Mouse (Mus musculus): ENCODE measurements around the gene Krt34. TPM values are rescaled to one million over a fixed set of nuclear protein-coding genes. Genes with fewer than 3 reads are reported as not detected.

Gene Krt34
- total RNA-seq, 2 experiments from 2014 or later, result not detected

DNA sequence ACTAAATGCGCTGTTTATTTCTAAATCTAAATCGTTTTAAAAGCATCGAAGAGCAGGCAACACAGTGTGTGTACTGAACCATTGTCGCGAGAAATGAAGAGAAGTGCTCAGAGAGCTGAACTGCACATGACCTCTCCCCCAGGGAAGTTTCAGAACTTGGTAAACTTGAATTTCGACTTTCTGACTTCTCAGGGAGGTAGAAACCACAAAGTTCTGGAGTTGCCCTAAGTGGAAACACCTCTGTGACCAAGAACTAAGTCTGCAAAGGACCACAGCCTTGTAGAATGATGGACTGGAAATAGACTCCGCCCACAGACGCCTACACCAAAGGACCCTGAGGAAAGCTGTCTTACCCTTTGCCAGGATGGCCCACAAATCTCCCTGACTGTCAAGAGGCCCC, 35.4 kb downstream of the Krt34 start:
- intact Hi-C loops (cut with DNase I), result loop anchor here (2.0 kb wide), 1 partner anchor 541 kb away; no protein-coding TSS in a partner anchor

DNA sequence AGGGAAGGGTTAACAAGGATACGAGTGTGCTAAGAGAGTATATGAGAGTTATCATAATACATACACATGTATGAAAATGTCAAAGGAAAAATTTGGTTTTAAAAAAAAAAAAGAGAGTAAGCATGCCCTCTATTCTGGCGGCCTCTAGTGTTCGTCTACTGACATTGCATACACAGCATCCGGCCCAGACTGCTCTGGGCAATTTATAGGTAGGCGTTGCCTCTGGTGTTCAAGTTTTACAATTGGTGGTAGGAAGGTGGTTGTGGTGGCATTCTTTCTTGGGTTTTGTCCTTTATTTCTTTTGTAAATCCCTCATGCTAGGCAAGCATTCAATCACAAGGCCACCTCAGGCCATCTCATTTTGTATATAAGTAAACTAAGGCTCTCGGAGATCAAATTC, 36.5 kb downstream of the Krt34 start:
- DNase-seq, result peak; percentile 35 to 69

More for the DNA sequence above, 35.4 kb downstream of the Krt34 start:
- DNase-seq, result no peak

DNA sequence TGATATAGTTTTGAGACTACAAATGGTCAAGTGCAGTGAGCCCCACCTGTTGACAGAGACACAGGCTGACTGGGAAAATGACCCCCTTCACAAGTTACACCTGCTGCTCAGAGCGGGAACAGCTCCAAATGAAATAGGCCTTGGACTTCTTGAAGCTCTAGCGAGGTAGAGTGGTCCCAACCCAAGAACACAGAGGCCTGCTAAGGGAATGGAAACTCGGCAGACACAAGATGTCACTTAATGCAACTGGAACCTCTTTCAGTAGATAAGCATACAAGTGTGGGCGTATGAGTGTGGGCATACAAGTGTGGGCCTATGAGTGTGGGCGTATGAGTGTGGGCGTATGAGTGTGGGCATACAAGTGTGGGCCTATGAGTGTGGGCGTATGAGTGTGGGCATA, 42.3 kb downstream of the Krt34 start:
- intact Hi-C loops (cut with DNase I), result no loop called here
- no peak for DNase-seq

More for the DNA sequence above, 36.5 kb downstream of the Krt34 start:
- intact Hi-C loops (cut with DNase I), result loop anchor here (2.0 kb wide), 1 partner anchor 540 kb away; no protein-coding TSS in a partner anchor

DNA sequence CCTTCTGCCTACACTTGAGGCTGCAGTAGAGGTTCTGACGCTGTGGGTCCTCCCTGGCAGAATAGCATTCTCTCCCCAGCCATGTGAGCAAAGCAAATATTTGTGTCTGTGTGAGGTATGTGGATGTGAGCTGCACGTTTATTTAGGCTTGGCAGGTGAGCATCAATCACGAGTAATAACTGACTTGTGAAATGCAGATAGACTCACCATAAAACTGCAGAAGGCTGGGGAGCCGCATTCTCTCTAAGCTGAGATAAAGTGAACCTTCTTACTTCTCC, 47.0 kb downstream of the Krt34 start:
- intact Hi-C loops (cut with DNase I), result no loop called here
- no peak for DNase-seq

DNA sequence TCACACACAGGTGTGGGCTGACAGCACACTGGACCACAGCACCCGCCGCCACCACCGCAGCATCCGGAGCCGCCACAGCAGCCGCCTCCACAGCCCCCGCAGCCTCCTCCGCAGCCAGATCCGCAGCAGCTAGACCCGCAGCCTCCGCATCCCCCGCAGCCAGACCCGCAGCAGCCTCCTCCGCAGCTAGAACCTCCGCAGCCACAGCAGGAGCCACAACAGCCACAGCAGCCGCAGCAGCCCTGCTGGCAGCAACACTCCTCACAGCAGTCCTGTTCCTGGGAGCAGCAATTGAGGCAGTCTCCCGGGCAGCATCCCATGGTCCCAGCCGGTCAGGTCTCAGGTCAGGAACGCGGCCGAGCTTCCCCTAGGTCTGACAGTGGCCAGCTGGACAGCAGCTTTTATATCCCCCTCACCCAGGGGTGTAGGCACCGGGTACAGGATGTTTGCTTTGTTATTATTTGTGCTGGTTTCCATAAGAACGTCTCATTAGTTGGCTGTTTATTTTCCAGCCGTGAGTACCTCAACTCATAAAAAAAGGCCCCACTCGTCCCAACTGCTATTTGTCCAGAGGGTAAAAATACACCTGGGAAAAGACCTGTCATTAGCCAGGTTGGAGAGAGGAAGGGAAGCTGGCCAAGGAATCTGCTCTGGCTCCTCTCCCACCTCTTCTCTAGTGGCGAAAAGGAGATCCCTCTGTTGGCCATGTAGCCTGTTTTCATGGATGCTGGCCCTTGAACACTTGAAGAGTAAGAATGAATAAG, 47.6 kb downstream of the Krt34 start, which contains the start of gene Krtap17-1:
Gene Krtap17-1, minus strand, starts transcription at position 375 of the 764 bp plus-strand sequence.
- intact Hi-C loops (cut with DNase I), result no loop called here
- DNase-seq, result no peak

DNA sequence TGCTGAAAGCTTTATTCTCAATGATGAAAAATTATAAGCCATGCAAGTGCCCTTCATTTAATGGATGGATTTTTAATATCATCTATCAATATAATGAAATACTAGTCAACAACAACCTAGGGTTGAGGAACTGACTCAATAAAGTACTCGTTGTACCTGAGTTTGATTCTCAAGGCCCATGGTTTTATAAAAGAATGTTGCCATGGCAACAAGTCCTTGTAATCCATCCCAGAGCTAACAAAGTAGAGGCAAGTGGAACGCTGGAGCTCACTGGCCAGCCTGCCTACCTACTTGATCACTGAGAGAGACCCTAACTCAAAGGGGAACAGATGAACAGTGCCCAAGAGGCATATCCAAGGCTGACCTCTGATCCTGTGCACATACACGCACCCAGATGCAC, 50.8 kb downstream of the Krt34 start:
- intact Hi-C loops (cut with DNase I), result no loop called here
- no peak for DNase-seq

DNA sequence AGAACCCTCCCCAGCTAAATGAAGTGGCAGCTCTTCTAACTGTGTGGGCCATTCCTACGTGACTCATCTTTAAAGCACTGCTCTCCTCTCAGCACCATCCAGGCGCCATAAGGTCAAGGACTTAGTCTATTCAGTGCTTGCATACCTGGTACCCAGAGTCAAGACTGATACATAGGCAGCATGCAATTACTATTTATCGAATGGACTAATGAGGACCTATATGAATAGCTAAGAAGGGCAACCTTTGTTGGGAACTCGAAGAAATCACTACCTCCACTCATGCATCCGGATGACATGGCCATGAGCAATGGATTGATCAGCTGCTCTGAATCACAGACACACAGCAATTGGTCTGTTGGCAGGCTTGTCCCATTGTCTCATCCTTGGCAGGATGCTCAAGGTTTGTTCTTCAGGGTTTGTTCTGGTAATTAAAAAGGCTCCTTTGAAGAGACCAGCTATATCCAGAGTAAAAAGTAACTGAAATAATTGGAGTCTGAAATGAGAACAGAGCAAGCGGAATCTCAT, 51.4 kb downstream of the Krt34 start:
- intact Hi-C loops (cut with DNase I), result no loop called here
- no peak for DNase-seq

DNA sequence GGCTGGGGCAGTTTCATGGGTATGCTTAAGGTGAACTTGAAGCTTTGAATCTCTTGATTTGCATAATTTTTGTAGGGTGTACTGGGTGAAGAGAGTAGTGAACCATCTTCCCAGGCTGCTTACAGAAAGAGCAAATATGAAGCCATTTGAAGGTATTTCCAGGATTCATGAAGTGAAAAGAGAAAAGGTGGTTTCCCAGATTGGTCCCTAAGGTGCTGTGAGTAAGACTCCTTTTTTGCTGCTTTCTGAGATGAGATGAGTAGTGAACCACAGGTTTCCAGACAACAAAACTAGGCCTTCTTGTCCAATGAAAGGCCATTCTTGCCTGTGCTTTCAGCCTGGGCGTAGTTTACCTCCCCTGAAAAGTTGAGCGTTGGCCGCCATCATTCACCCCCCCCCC, 52.8 kb downstream of the Krt34 start:
- no peak for DNase-seq
- intact Hi-C loops (cut with DNase I), result no loop called here

Other genes with a start within 250 kb of the Krt34 start
- not detected for gene Gm11596, start 248.1 kb downstream of the Krt34 start, total RNA-seq (2021)
- not detected for gene Gm11569, start 242.6 kb downstream of the Krt34 start, total RNA-seq (2021)
- not detected for gene Gm11554, start 237.1 kb downstream of the Krt34 start, total RNA-seq (2021)
- not detected for gene Krtap4-13, start 231.7 kb downstream of the Krt34 start, total RNA-seq (2021)
- gene Gm11564, start 225.9 kb downstream of the Krt34 start, total RNA-seq (2021), result not detected
- not detected for gene 2300003K06Rik, start 203.5 kb downstream of the Krt34 start, total RNA-seq (2021)
- not detected for gene Krtap4-16, start 189.9 kb downstream of the Krt34 start, total RNA-seq (2021)
- gene Gm11568, start 183.6 kb downstream of the Krt34 start, total RNA-seq (2021), result not detected
- gene Gm11559, start 177.1 kb downstream of the Krt34 start, total RNA-seq (2021), result not detected
- gene Krtap9-1, start 168.2 kb downstream of the Krt34 start, total RNA-seq (2021), result not detected
- gene Gm11567, start 162.4 kb downstream of the Krt34 start, total RNA-seq (2021), result not detected
- not detected for gene Krtap31-1, start 133.6 kb downstream of the Krt34 start, total RNA-seq (2021)
- not detected for gene Gm11565, start 126.8 kb downstream of the Krt34 start, total RNA-seq (2021)
- gene Krtap31-2, start 105.3 kb downstream of the Krt34 start, total RNA-seq (2021), result not detected
- not detected for gene Krtap9-5, start 93.1 kb downstream of the Krt34 start, total RNA-seq (2021)
- gene Krtap29-1, start 62.5 kb downstream of the Krt34 start, total RNA-seq (2021), result not detected
- gene Krtap16-1, start 55.0 kb downstream of the Krt34 start, total RNA-seq (2021), result not detected
- gene Krtap17-1, start 47.6 kb downstream of the Krt34 start, total RNA-seq (2021), result not detected
- gene Krt33a, start 25.3 kb downstream of the Krt34 start, total RNA-seq (2021), result not detected
- gene Krt33b, start 11.7 kb downstream of the Krt34 start, total RNA-seq (2021), result not detected
- not detected for gene Krt31, start 9.0 kb upstream of the Krt34 start, total RNA-seq (2021)
- gene Krt32, start 46.7 kb upstream of the Krt34 start, total RNA-seq (2021), result not detected
- not detected for gene Krt35, start 54.7 kb upstream of the Krt34 start, total RNA-seq (2021)
- not detected for gene Krt36, start 64.1 kb upstream of the Krt34 start, total RNA-seq (2021)
- gene Krt13, start 80.0 kb upstream of the Krt34 start, total RNA-seq (2021), result not detected
- gene Krt15, start 94.4 kb upstream of the Krt34 start, total RNA-seq (2021), result under 1 TPM in 1 of 2 experiments, not detected in 1; 0.29 TPM
- 10 to 100 TPM; 10.3 to 16.7 TPM for gene Krt19, start 107.1 kb upstream of the Krt34 start, total RNA-seq (2021)
- gene Krt9, start 151.7 kb upstream of the Krt34 start, total RNA-seq (2021), result not detected
- gene Krt14, start 166.0 kb upstream of the Krt34 start, total RNA-seq (2021), result 1 to 10 TPM; 1.8 to 2.7 TPM
- not detected for gene Krt16, start 207.3 kb upstream of the Krt34 start, total RNA-seq (2021)
- gene Krt17, start 219.5 kb upstream of the Krt34 start, total RNA-seq (2021), result not detected
- not detected for gene Krt42, start 228.3 kb upstream of the Krt34 start, total RNA-seq (2021)